Mouse (Mus musculus): ENCODE data around the gene Pou2f2. TPM values are rescaled to one million over a fixed set of nuclear protein-coding genes. Genes with fewer than 3 reads are reported as not detected.
"Not testable (repeated sequence)": the region's sequence is repeated elsewhere in the genome, so short reads cannot be mapped to it uniquely, and the experiment has no call there.

Gene Pou2f2
- total and polyA plus RNA-seq, 2 experiments from 2014 or later, result 6.0 to 21.2 TPM

GRCm38 (mm10) chr7:25049295-25049930, 130.1 kb downstream of the Pou2f2 start:
- Histone ChIP-seq H3K27me3 (ENCODE audit: insufficient read depth, low read length) (no peaks in the 10 kb centered on the region), H3K36me3 (ENCODE audit: insufficient read depth) (peaks cover 71% of the 10 kb centered on the region), H3K4me2 (ENCODE audit: low read depth) (no peak overlapping the region), H3K4me3 (ENCODE audit: low read depth, low read length) (no peak overlapping the region), H3K4me1 (ENCODE audit: insufficient read depth) (no peaks in the 10 kb centered on the region), H3K9me3 (ENCODE audit: low read length) (no peaks in the 10 kb centered on the region), H3K27ac (ENCODE audit: low read depth, low read length) (peak overlapping the region; percentile 35; the same call in 1 of the 2 replicates), H3K9ac (no peak overlapping the region)
- DNase-seq, result no peak
- no peak for ATAC-seq
- WGBS, result 83% methylated on average over 16 of the region's 16 CpGs
- TF ChIP-seq CTCF (IDR thresholded peaks at IDR 0.05; ENCODE audit: low read depth), result no peak

DNA sequence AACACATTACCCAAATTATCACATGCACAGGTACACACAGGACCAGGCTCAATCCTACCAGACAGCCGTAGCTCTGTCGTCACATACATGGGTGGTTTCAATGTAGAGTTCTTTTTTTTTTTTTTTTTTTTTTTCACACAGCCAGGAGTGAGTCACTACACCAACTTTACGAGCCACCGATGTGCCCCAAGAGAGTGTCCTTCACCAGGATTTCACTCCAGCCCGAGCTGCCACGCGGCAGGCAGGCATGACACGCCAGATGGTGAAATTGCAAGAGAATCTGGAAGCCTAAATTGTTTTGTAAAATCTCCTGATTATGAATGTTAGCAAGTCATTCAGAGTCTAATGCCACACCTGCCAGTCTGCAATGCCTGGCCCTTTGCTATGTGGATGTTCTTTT, 132.2 kb downstream of the Pou2f2 start:
- Histone ChIP-seq H3K27me3 (ENCODE audit: insufficient read depth, low read length) (no peaks in the 10 kb centered on the region), H3K4me2 (ENCODE audit: low read depth) (no peak overlapping the region), H3K9ac (no peak overlapping the region), H3K27ac (ENCODE audit: low read depth, low read length) (no peak overlapping the region), H3K9me3 (ENCODE audit: low read length) (no peaks in the 10 kb centered on the region), H3K36me3 (ENCODE audit: insufficient read depth) (peaks cover 73% of the 10 kb centered on the region), H3K4me1 (ENCODE audit: insufficient read depth) (no peaks in the 10 kb centered on the region), H3K4me3 (ENCODE audit: low read depth, low read length) (no peak overlapping the region)
- ATAC-seq, result peak; percentile 51; the same call in 1 of the 2 replicates
- peak; percentile 31 for DNase-seq
- 53% methylated on average over 8 of the region's 8 CpGs for WGBS
- TF ChIP-seq CTCF (IDR thresholded peaks at IDR 0.05; ENCODE audit: low read depth), result no peak

- not testable (repeated sequence) for H3K9me3 ChIP-seq (ENCODE audit: low read length); DNase-seq; H3K4me1 ChIP-seq (ENCODE audit: insufficient read depth); H3K27ac ChIP-seq (ENCODE audit: low read depth, low read length); H3K4me3 ChIP-seq (ENCODE audit: low read depth, low read length); ATAC-seq; H3K9ac ChIP-seq; H3K27me3 ChIP-seq (ENCODE audit: insufficient read depth, low read length); H3K4me2 ChIP-seq (ENCODE audit: low read depth)
- peaks cover 89% of the 10 kb centered on the region for H3K36me3 ChIP-seq (ENCODE audit: insufficient read depth)
- 96% methylated on average over 7 of the region's 7 CpGs for WGBS
These were observed 134.9 kb downstream of the Pou2f2 start for GRCm38 (mm10) chr7:25044599-25044998.

DNA sequence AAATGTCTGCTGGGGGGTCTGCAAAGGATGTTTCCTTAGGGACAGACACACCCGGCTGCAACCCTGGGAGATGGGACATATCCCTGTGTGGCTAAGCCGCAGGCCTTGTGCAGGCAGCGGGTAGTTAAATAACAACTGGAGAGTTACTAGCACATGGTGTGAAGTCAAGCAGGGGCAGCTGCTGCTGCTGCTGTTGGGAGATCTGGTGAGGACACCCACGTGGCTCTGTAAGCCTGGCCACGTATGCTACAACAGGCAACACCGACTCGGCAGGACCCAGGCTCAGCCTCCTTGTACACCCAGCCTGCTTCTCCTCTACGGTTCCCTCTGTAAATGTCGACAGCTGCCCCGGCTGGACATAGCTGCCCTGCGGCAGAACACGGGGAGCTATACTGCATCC, 137.6 kb downstream of the Pou2f2 start:
- peaks cover 86% of the 10 kb centered on the region for H3K36me3 ChIP-seq (ENCODE audit: insufficient read depth)
- H3K4me3 ChIP-seq (ENCODE audit: low read depth, low read length), result no peak overlapping the region
- no peak overlapping the region for H3K27ac ChIP-seq (ENCODE audit: low read depth, low read length)
- no peak overlapping the region for H3K4me2 ChIP-seq (ENCODE audit: low read depth)
- ATAC-seq (no peak), DNase-seq (no peak)
- H3K27me3 ChIP-seq (ENCODE audit: insufficient read depth, low read length), result no peaks in the 10 kb centered on the region
- TF ChIP-seq CTCF (IDR thresholded peaks at IDR 0.05; ENCODE audit: low read depth), result no peak
- no peaks in the 10 kb centered on the region for H3K9me3 ChIP-seq (ENCODE audit: low read length)
- no peak overlapping the region for H3K9ac ChIP-seq
- no peaks in the 10 kb centered on the region for H3K4me1 ChIP-seq (ENCODE audit: insufficient read depth)
- 95% methylated on average over 12 of the region's 12 CpGs for WGBS

Small RNA genes lying within 50 kb of the gene (microRNA-seq; reads per million reads assigned to microRNA genes)
- gene Mir6537 (0.12 to 0.39 reads per million in 2 experiments), gene Mir7048 (0.12 to 1.2 reads per million in 2 experiments)

Other genes with a start within 250 kb of the Pou2f2 start
- gene Gm4881, start 235.2 kb downstream of the Pou2f2 start, total RNA-seq (2014; rRNA removed), result 0.54 and 2.1 TPM in 2 replicates
- gene Gm4881, start 235.2 kb downstream of the Pou2f2 start, polyA plus RNA-seq (2015; fragmentation: Nextera tagmentation; extraction: Ambion mirVana), result 0.33 and 0.97 TPM in 2 replicates
- gene Rabac1, start 207.0 kb downstream of the Pou2f2 start, total RNA-seq (2014; rRNA removed), result 359 and 362 TPM in 2 replicates
- gene Rabac1, start 207.0 kb downstream of the Pou2f2 start, polyA plus RNA-seq (2015; fragmentation: Nextera tagmentation; extraction: Ambion mirVana), result 393 and 448 TPM in 2 replicates
- gene Atp1a3, start 173.8 kb downstream of the Pou2f2 start, total RNA-seq (2014; rRNA removed), result 204 and 256 TPM in 2 replicates
- 432 and 535 TPM in 2 replicates for gene Atp1a3, start 173.8 kb downstream of the Pou2f2 start, polyA plus RNA-seq (2015; fragmentation: Nextera tagmentation; extraction: Ambion mirVana)
- gene Grik5, start 107.4 kb downstream of the Pou2f2 start, total RNA-seq (2014; rRNA removed), result 94.1 and 106 TPM in 2 replicates
- gene Grik5, start 107.4 kb downstream of the Pou2f2 start, polyA plus RNA-seq (2015; fragmentation: Nextera tagmentation; extraction: Ambion mirVana), result 10.2 and 15.8 TPM in 2 replicates
- gene Zfp574, start 107.2 kb downstream of the Pou2f2 start, total RNA-seq (2014; rRNA removed), result 25.4 and 31.5 TPM in 2 replicates
- 30.6 and 33.0 TPM in 2 replicates for gene Zfp574, start 107.2 kb downstream of the Pou2f2 start, polyA plus RNA-seq (2015; fragmentation: Nextera tagmentation; extraction: Ambion mirVana)
- 23.4 and 25.3 TPM in 2 replicates for gene Dedd2, start 40.9 kb upstream of the Pou2f2 start, total RNA-seq (2014; rRNA removed)
- gene Dedd2, start 40.9 kb upstream of the Pou2f2 start, polyA plus RNA-seq (2015; fragmentation: Nextera tagmentation; extraction: Ambion mirVana), result 14.9 and 17.3 TPM in 2 replicates
- 5.0 and 8.3 TPM in 2 replicates for gene Zfp526, start 41.7 kb upstream of the Pou2f2 start, total RNA-seq (2014; rRNA removed)
- 0.59 and 0.98 TPM in 2 replicates for gene Zfp526, start 41.7 kb upstream of the Pou2f2 start, polyA plus RNA-seq (2015; fragmentation: Nextera tagmentation; extraction: Ambion mirVana)
- gene Gsk3a, start 58.1 kb upstream of the Pou2f2 start, total RNA-seq (2014; rRNA removed), result 150 and 154 TPM in 2 replicates
- 21.0 and 21.5 TPM in 2 replicates for gene Gsk3a, start 58.1 kb upstream of the Pou2f2 start, polyA plus RNA-seq (2015; fragmentation: Nextera tagmentation; extraction: Ambion mirVana)
- gene Erf, start 71.0 kb upstream of the Pou2f2 start, total RNA-seq (2014; rRNA removed), result 11.8 and 16.5 TPM in 2 replicates
- 3.7 and 4.5 TPM in 2 replicates for gene Erf, start 71.0 kb upstream of the Pou2f2 start, polyA plus RNA-seq (2015; fragmentation: Nextera tagmentation; extraction: Ambion mirVana)
- gene Cic, start 88.0 kb upstream of the Pou2f2 start, total RNA-seq (2014; rRNA removed), result 119 and 121 TPM in 2 replicates
- 25.4 and 31.3 TPM in 2 replicates for gene Cic, start 88.0 kb upstream of the Pou2f2 start, polyA plus RNA-seq (2015; fragmentation: Nextera tagmentation; extraction: Ambion mirVana)
- gene Pafah1b3, start 118.3 kb upstream of the Pou2f2 start, total RNA-seq (2014; rRNA removed), result 407 and 461 TPM in 2 replicates
- gene Pafah1b3, start 118.3 kb upstream of the Pou2f2 start, polyA plus RNA-seq (2015; fragmentation: Nextera tagmentation; extraction: Ambion mirVana), result 517 and 583 TPM in 2 replicates
- 2.1 and 2.5 TPM in 2 replicates for gene Prr19, start 121.7 kb upstream of the Pou2f2 start, total RNA-seq (2014; rRNA removed)
- gene Prr19, start 121.7 kb upstream of the Pou2f2 start, polyA plus RNA-seq (2015; fragmentation: Nextera tagmentation; extraction: Ambion mirVana), result 2.6 and 3.5 TPM in 2 replicates
- gene Tmem145, start 126.4 kb upstream of the Pou2f2 start, total RNA-seq (2014; rRNA removed), result 55.9 and 63.2 TPM in 2 replicates
- 46.7 and 68.0 TPM in 2 replicates for gene Tmem145, start 126.4 kb upstream of the Pou2f2 start, polyA plus RNA-seq (2015; fragmentation: Nextera tagmentation; extraction: Ambion mirVana)
- 50.5 and 67.8 TPM in 2 replicates for gene Megf8, start 137.4 kb upstream of the Pou2f2 start, total RNA-seq (2014; rRNA removed)
- 8.7 and 12.8 TPM in 2 replicates for gene Megf8, start 137.4 kb upstream of the Pou2f2 start, polyA plus RNA-seq (2015; fragmentation: Nextera tagmentation; extraction: Ambion mirVana)
- not detected in 2 replicates for gene Cnfn, start 190.0 kb upstream of the Pou2f2 start, total RNA-seq (2014; rRNA removed)
- not detected in 2 replicates for gene Cnfn, start 190.0 kb upstream of the Pou2f2 start, polyA plus RNA-seq (2015; fragmentation: Nextera tagmentation; extraction: Ambion mirVana)
- gene Lipe, start 219.0 kb upstream of the Pou2f2 start, total RNA-seq (2014; rRNA removed), result 8.8 and 14.8 TPM in 2 replicates
- gene Lipe, start 219.0 kb upstream of the Pou2f2 start, polyA plus RNA-seq (2015; fragmentation: Nextera tagmentation; extraction: Ambion mirVana), result 6.7 and 8.0 TPM in 2 replicates
- not detected in 2 replicates for gene Cxcl17, start 233.2 kb upstream of the Pou2f2 start, total RNA-seq (2014; rRNA removed)
- gene Cxcl17, start 233.2 kb upstream of the Pou2f2 start, polyA plus RNA-seq (2015; fragmentation: Nextera tagmentation; extraction: Ambion mirVana), result 0.35 TPM in 1 of 2 replicates, not detected in the other